Mouse (Mus musculus) testis, adult 2 months (tissue): ENCODE data around the gene Psmd11.

Experiments
- CTCF ChIP-seq: fragments of 200-500 bp; IDR thresholded peaks from 2 replicates; pipeline ENCODE4 v1.5.1; 2012; ENCODE audit warnings: low read depth, mild to moderate bottlenecking, inconsistent platforms, low read length, moderate library complexity; ENCODE audit not compliant: control insufficient read depth, insufficient read depth, insufficient replicate concordance
- POLR2A ChIP-seq: fragments of 200-500 bp; IDR thresholded peaks from 2 replicates; pipeline ENCODE4 v1.6.1; 2012; ENCODE audit warnings: low read depth, mild to moderate bottlenecking, inconsistent platforms, low read length, moderate library complexity; ENCODE audit not compliant: control insufficient read depth

DNA sequence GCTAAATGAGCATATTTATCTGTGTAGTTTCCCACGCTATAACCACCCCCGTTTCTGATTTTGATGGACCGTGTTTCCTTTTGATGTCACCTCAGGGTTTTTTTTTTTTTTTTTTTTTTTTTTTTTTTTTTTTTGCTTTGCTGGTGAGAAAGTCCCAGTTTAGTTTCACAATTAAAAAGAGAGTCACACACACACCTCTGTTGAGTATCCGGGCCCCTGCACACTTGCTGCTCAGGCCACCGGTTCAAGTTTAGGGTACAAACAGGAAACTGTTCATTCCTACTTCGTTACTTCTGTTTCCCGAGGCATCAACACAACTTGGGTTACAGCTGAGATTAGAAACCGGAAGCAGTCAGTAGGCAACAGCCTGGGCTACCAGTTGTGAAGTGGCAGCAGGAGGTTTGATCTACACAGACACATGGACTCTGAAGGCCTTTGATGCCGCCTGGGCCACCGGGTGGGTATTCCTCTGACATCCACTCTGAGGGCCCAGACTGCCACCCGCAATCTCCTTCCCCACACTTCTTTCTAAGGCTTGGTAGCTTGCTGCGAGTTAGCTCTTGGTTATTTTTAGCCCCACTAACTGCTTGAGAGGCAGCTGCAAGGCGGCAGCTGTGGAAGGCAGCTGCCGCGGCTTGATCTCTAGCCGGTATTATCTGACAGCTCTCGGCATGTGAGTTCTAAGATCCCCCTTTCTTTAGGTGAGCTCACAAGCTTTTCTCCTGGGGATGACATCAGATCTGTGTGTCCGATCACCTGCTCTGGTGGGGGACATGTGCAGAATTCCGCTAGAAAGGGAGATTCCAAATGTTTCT is 80.2 kb downstream of the Psmd11 start:
- TF ChIP-seq CTCF (no peak), POLR2A (no peak)
